Mouse (Mus musculus) stomach, embryonic 15.5 days (tissue): ENCODE measurements around the gene Panx1. TPM values are rescaled to one million over a fixed set of nuclear protein-coding genes. Genes with fewer than 3 reads are reported as not detected.

ENCODE experiments used
- ATAC-seq: fragments of 200-750 bp; cut with Nextera tagmentation; 2 replicates; pipeline ENCODE4 v1.8.0; 2017; ENCODE audit warnings: low read depth, moderate number of reproducible peaks, moderate TSS enrichment; ENCODE audit not compliant: insufficient read depth, low FRiP score
- H3K27ac ChIP-seq: fragments of 300-500 bp; sonication (generic); 2 replicates; pipeline ENCODE4 v1.5.1; 2015; ENCODE audit warnings: mild to moderate bottlenecking, inconsistent platforms
- H3K27me3 ChIP-seq: fragments of 300-500 bp; sonication (generic); replicated peaks from 2 replicates; pipeline ENCODE4 v1.6.1; 2015; ENCODE audit warnings: inconsistent platforms
- H3K36me3 ChIP-seq: fragments of 300-500 bp; sonication (generic); 2 replicates; pipeline ENCODE4 v1.6.1; 2015; ENCODE audit warnings: inconsistent platforms
- H3K4me1 ChIP-seq: fragments of 300-500 bp; sonication (generic); 2 replicates; pipeline ENCODE4 v1.6.1; 2015; ENCODE audit warnings: inconsistent platforms
- H3K4me2 ChIP-seq: fragments of 300-500 bp; sonication (generic); 2 replicates; pipeline ENCODE4 v1.6.1; 2015; ENCODE audit warnings: mild to moderate bottlenecking, inconsistent platforms
- H3K4me3 ChIP-seq: fragments of 300-500 bp; sonication (generic); replicated peaks from 2 replicates; pipeline ENCODE4 v1.5.1; 2015; ENCODE audit warnings: inconsistent platforms
- H3K9ac ChIP-seq: fragments of 300-500 bp; sonication (generic); 2 replicates; pipeline ENCODE4 v1.6.1; 2015; ENCODE audit warnings: inconsistent platforms
- H3K9me3 ChIP-seq: fragments of 300-500 bp; sonication (generic); 2 replicates; pipeline ENCODE4 v1.6.1; 2016; ENCODE audit warnings: inconsistent platforms
- WGBS: fragments of 180-500 bp; shearing (Covaris S2); methylation state at CpG from one replicate; pipeline ENCODE4 v1.1.7; 2015; 5-methylcytosine and 5-hydroxymethylcytosine counted together
- polyA plus RNA-seq: library from polyadenylated mRNA; unstranded; fragments of >200 nt; fragmentation: Nextera tagmentation; extraction: Ambion mirVana; gene quantifications from 2 replicates; pipeline ENCODE4 v1.2.1, GENCODE M21; 2015

Gene Panx1
- polyA plus RNA-seq, 1 experiment from 2014 or later = 39.7 TPM

- Histone ChIP-seq H3K4me1 (no peaks in the 10 kb centered on the region), H3K4me2 (no peak overlapping the region), H3K27me3 (no peaks in the 10 kb centered on the region), H3K36me3 (no peaks in the 10 kb centered on the region), H3K9me3 (no peaks in the 10 kb centered on the region), H3K9ac (no peak overlapping the region), H3K4me3 (no peak overlapping the region), H3K27ac (no peak overlapping the region)
- WGBS = 62% methylated on average over 4 of the region's 4 CpGs
- ATAC-seq = no peak
These were observed 78.5 kb downstream of the Panx1 start for GRCm38 (mm10) chr9:14966787-14967186.

GRCm38 (mm10) chr9:14965368-14965767 lies 79.9 kb downstream of the Panx1 start:
- Histone ChIP-seq H3K9me3 (no peaks in the 10 kb centered on the region), H3K4me1 (no peaks in the 10 kb centered on the region), H3K9ac (no peak overlapping the region), H3K36me3 (no peaks in the 10 kb centered on the region), H3K4me3 (no peak overlapping the region), H3K27ac (no peak overlapping the region), H3K4me2 (no peak overlapping the region), H3K27me3 (no peaks in the 10 kb centered on the region)
- no peak for ATAC-seq

GRCm38 (mm10) chr9:14962769-14963168 lies 82.5 kb downstream of the Panx1 start:
- Histone ChIP-seq H3K9ac (no peak overlapping the region), H3K4me1 (no peaks in the 10 kb centered on the region), H3K36me3 (no peaks in the 10 kb centered on the region), H3K4me2 (no peak overlapping the region), H3K27ac (no peak overlapping the region), H3K27me3 (no peaks in the 10 kb centered on the region), H3K4me3 (no peak overlapping the region), H3K9me3 (no peaks in the 10 kb centered on the region)
- no peak for ATAC-seq
- WGBS = 53% methylated on average over 1 of the region's 1 CpGs

- Histone ChIP-seq H3K9me3 (no peaks in the 10 kb centered on the region), H3K36me3 (no peaks in the 10 kb centered on the region), H3K27me3 (no peaks in the 10 kb centered on the region), H3K4me2 (no peak overlapping the region), H3K27ac (no peak overlapping the region), H3K4me1 (no peaks in the 10 kb centered on the region), H3K4me3 (no peak overlapping the region), H3K9ac (no peak overlapping the region)
- no peak for ATAC-seq
- 67% methylated on average over 1 of the region's 1 CpGs for WGBS
These were observed 90.6 kb downstream of the Panx1 start for GRCm38 (mm10) chr9:14954659-14955058.

Other genes with a start within 250 kb of the Panx1 start
- 0.34 and 0.54 TPM in 2 replicates for gene Gpr83, start 185.3 kb downstream of the Panx1 start, polyA plus RNA-seq
- not detected in 2 replicates for gene Izumo1r, start 141.5 kb downstream of the Panx1 start, polyA plus RNA-seq
- gene Hephl1, start 66.6 kb upstream of the Panx1 start, polyA plus RNA-seq = not detected in 2 replicates
- 6.4 and 6.5 TPM in 2 replicates for gene Vstm5, start 193.6 kb upstream of the Panx1 start, polyA plus RNA-seq
- gene Med17, start 234.5 kb upstream of the Panx1 start, polyA plus RNA-seq = 31.9 and 33.5 TPM in 2 replicates